Mouse (Mus musculus): ENCODE data around the gene Krtap4-1. TPM values are rescaled to one million over a fixed set of nuclear protein-coding genes. Genes with fewer than 3 reads are reported as not detected.
"Not testable (repeated sequence)": the region's sequence is repeated elsewhere in the genome, so short reads cannot be mapped to it uniquely, and the experiment has no call there.

The Krtap4-1 gene
- total RNA-seq, 1 experiment: not detected

- H3K27ac ChIP-seq (ENCODE audit: insufficient read depth, low read depth, low read length, poor library complexity, severe bottlenecking): no peak overlapping the region
- in situ Hi-C loops (cut with MboI; ENCODE audit: low sequenced_read_pairs in 2 of 2, unreplicated experiment in 2 of 2): no loop called here
- TF ChIP-seq MAFK (IDR thresholded peaks at IDR 0.05; ENCODE audit: insufficient read depth, low read depth, low read length): no peak
- no peak for TF ChIP-seq ZNF384 (IDR thresholded peaks at IDR 0.05; ENCODE audit: low read depth, low read length)
- no peak for TF ChIP-seq CHD2 (IDR thresholded peaks at IDR 0.05; ENCODE audit: low read depth, low read length)
- TF ChIP-seq ZC3H11A (IDR thresholded peaks at IDR 0.05; ENCODE audit: borderline replicate concordance, low read depth, low read length): no peak
- no peak for TF ChIP-seq HCFC1 (IDR thresholded peaks at IDR 0.05; ENCODE audit: borderline replicate concordance, insufficient read depth, low read length)
- DNase-seq (ENCODE audit: low read depth, low spot score): peak; percentile 63
- H3K4me1 ChIP-seq (ENCODE audit: control insufficient read depth in 2 of 2, insufficient read depth in 2 of 2, low read length in 2 of 2, poor library complexity in 1 of 2): peaks cover 0 to 11% of the 10 kb centered on the region in 2 experiments; a peak in 2 of 4 replicates
- no peaks in the 10 kb centered on the region for H3K9me3 ChIP-seq (ENCODE audit: control insufficient read depth, insufficient read depth, low read depth, low read length)
- no peak overlapping the region for H3K9ac ChIP-seq (ENCODE audit: insufficient read depth, low read depth, low read length, poor library complexity, severe bottlenecking)
- no peaks in the 10 kb centered on the region for H3K36me3 ChIP-seq (ENCODE audit: control insufficient read depth, insufficient read depth, low read length, poor library complexity, severe bottlenecking)
- H3K4me3 ChIP-seq (ENCODE audit: insufficient read depth in 1 of 2, low read depth in 1 of 2, low read length in 2 of 2, poor library complexity in 1 of 2, severe bottlenecking in 1 of 2): no peak overlapping the region
Observed at GRCm38 (mm10) chr11:99657051-99657450, 29.0 kb upstream of the Krtap4-1 start.

- Histone ChIP-seq H3K4me3 (ENCODE audit: insufficient read depth in 1 of 2, low read depth in 1 of 2, low read length in 2 of 2, poor library complexity in 1 of 2, severe bottlenecking in 1 of 2) (no peak within 1 kb of the TSS), H3K36me3 (ENCODE audit: control insufficient read depth, insufficient read depth, low read length, poor library complexity, severe bottlenecking) (no peaks in the 10 kb centered on the region), H3K9me3 (ENCODE audit: control insufficient read depth, insufficient read depth, low read depth, low read length) (no peaks in the 10 kb centered on the region), H3K4me1 (ENCODE audit: control insufficient read depth in 2 of 2, insufficient read depth in 2 of 2, low read length in 2 of 2, poor library complexity in 1 of 2) (no peaks in the 10 kb centered on the region), H3K27ac (ENCODE audit: insufficient read depth, low read depth, low read length, poor library complexity, severe bottlenecking) (no peak within 1 kb of the TSS), H3K9ac (ENCODE audit: insufficient read depth, low read depth, low read length, poor library complexity, severe bottlenecking) (no peak within 1 kb of the TSS)
- DNase-seq (ENCODE audit: low read depth, low spot score): no peak
- TF ChIP-seq ZC3H11A (IDR thresholded peaks at IDR 0.05; ENCODE audit: borderline replicate concordance, low read depth, low read length): no peak
- no peak for TF ChIP-seq MAFK (IDR thresholded peaks at IDR 0.05; ENCODE audit: insufficient read depth, low read depth, low read length)
- no peak for TF ChIP-seq HCFC1 (IDR thresholded peaks at IDR 0.05; ENCODE audit: borderline replicate concordance, insufficient read depth, low read length)
- TF ChIP-seq ZNF384 (IDR thresholded peaks at IDR 0.05; ENCODE audit: low read depth, low read length): no peak
- no peak for TF ChIP-seq CHD2 (IDR thresholded peaks at IDR 0.05; ENCODE audit: low read depth, low read length)
- in situ Hi-C loops (cut with MboI; ENCODE audit: low sequenced_read_pairs in 2 of 2, unreplicated experiment in 2 of 2): no loop called here
Observed at GRCm38 (mm10) chr11:99650136-99650535, 22.1 kb upstream of the Krtap4-1 start, which contains the start of gene Gm11555. Gene Gm11555 (minus strand): TSS chr11:99650236.

- Histone ChIP-seq H3K9me3 (ENCODE audit: control insufficient read depth, insufficient read depth, low read depth, low read length) (no peaks in the 10 kb centered on the region), H3K4me1 (ENCODE audit: control insufficient read depth in 2 of 2, insufficient read depth in 2 of 2, low read length in 2 of 2, poor library complexity in 1 of 2) (no peaks in the 10 kb centered on the region), H3K9ac (ENCODE audit: insufficient read depth, low read depth, low read length, poor library complexity, severe bottlenecking) (no peak overlapping the region), H3K4me3 (ENCODE audit: insufficient read depth in 1 of 2, low read depth in 1 of 2, low read length in 2 of 2, poor library complexity in 1 of 2, severe bottlenecking in 1 of 2) (no peak overlapping the region), H3K27ac (ENCODE audit: insufficient read depth, low read depth, low read length, poor library complexity, severe bottlenecking) (no peak overlapping the region), H3K36me3 (ENCODE audit: control insufficient read depth, insufficient read depth, low read length, poor library complexity, severe bottlenecking) (no peaks in the 10 kb centered on the region)
- TF ChIP-seq CHD2 (IDR thresholded peaks at IDR 0.05; ENCODE audit: low read depth, low read length): no peak
- TF ChIP-seq MAFK (IDR thresholded peaks at IDR 0.05; ENCODE audit: insufficient read depth, low read depth, low read length): no peak
- TF ChIP-seq ZNF384 (IDR thresholded peaks at IDR 0.05; ENCODE audit: low read depth, low read length): no peak
- no peak for DNase-seq (ENCODE audit: low read depth, low spot score)
- in situ Hi-C loops (cut with MboI; ENCODE audit: low sequenced_read_pairs in 2 of 2, unreplicated experiment in 2 of 2): no loop called here
Observed at GRCm38 (mm10) chr11:99646444-99646843, 18.4 kb upstream of the Krtap4-1 start.

- Histone ChIP-seq H3K9ac (ENCODE audit: insufficient read depth, low read depth, low read length, poor library complexity, severe bottlenecking) (no peak overlapping the region), H3K27ac (ENCODE audit: insufficient read depth, low read depth, low read length, poor library complexity, severe bottlenecking) (no peak overlapping the region), H3K4me3 (ENCODE audit: insufficient read depth in 1 of 2, low read depth in 1 of 2, low read length in 2 of 2, poor library complexity in 1 of 2, severe bottlenecking in 1 of 2) (no peak overlapping the region), H3K4me1 (ENCODE audit: control insufficient read depth in 2 of 2, insufficient read depth in 2 of 2, low read length in 2 of 2, poor library complexity in 1 of 2) (no peaks in the 10 kb centered on the region), H3K36me3 (ENCODE audit: control insufficient read depth, insufficient read depth, low read length, poor library complexity, severe bottlenecking) (no peaks in the 10 kb centered on the region), H3K9me3 (ENCODE audit: control insufficient read depth, insufficient read depth, low read depth, low read length) (no peaks in the 10 kb centered on the region)
- no peak for TF ChIP-seq ZNF384 (IDR thresholded peaks at IDR 0.05; ENCODE audit: low read depth, low read length)
- no peak for TF ChIP-seq MAFK (IDR thresholded peaks at IDR 0.05; ENCODE audit: insufficient read depth, low read depth, low read length)
- no peak for TF ChIP-seq CHD2 (IDR thresholded peaks at IDR 0.05; ENCODE audit: low read depth, low read length)
- no peak for TF ChIP-seq HCFC1 (IDR thresholded peaks at IDR 0.05; ENCODE audit: borderline replicate concordance, insufficient read depth, low read length)
- no peak for TF ChIP-seq ZC3H11A (IDR thresholded peaks at IDR 0.05; ENCODE audit: borderline replicate concordance, low read depth, low read length)
- no peak for DNase-seq (ENCODE audit: low read depth, low spot score)
- in situ Hi-C loops (cut with MboI; ENCODE audit: low sequenced_read_pairs in 2 of 2, unreplicated experiment in 2 of 2): no loop called here
Observed at GRCm38 (mm10) chr11:99644351-99644750, 16.3 kb upstream of the Krtap4-1 start.

GRCm38 (mm10) chr11:99643635-99644139 is 15.6 kb upstream of the Krtap4-1 start, which contains the start of gene Krtap4-7:
Gene Krtap4-7 (minus strand): TSS chr11:99644089.
- in situ Hi-C loops (cut with MboI; ENCODE audit: low sequenced_read_pairs in 2 of 2, unreplicated experiment in 2 of 2); H3K36me3 ChIP-seq (ENCODE audit: control insufficient read depth, insufficient read depth, low read length, poor library complexity, severe bottlenecking); H3K4me1 ChIP-seq (ENCODE audit: control insufficient read depth in 2 of 2, insufficient read depth in 2 of 2, low read length in 2 of 2, poor library complexity in 1 of 2); H3K9me3 ChIP-seq (ENCODE audit: control insufficient read depth, insufficient read depth, low read depth, low read length); H3K27ac ChIP-seq (ENCODE audit: insufficient read depth, low read depth, low read length, poor library complexity, severe bottlenecking); DNase-seq (ENCODE audit: low read depth, low spot score); H3K9ac ChIP-seq (ENCODE audit: insufficient read depth, low read depth, low read length, poor library complexity, severe bottlenecking); H3K4me3 ChIP-seq (ENCODE audit: insufficient read depth in 1 of 2, low read depth in 1 of 2, low read length in 2 of 2, poor library complexity in 1 of 2, severe bottlenecking in 1 of 2): not testable (repeated sequence)
